Mouse (Mus musculus): Measurements from ENCODE around the gene 1700025G04Rik. TPM values are rescaled to one million over a fixed set of nuclear protein-coding genes. Genes with fewer than 3 reads are reported as not detected.

The 1700025G04Rik gene
- polyA plus RNA-seq, 2 experiments, result 24.3 to 36.4 TPM

DNA sequence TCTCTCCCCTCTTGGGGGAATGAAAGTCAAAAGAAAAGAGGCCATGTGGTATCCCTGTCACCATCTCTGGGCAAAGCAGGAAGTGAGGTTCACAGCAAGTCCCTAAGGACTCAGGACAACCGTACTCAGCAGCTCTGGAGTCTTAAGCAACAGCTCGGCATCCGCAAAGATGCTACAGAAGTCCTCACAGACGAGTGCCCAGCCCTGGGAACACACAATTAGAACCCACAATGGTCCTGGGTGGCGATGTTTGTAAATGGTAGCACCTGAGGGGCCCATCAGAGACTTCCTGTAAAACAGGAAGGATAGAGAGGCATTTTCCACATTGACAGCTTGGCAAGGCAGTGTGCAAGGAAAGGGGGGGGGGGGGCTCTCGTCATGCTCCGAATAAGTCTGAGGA is 55.2 kb downstream of the 1700025G04Rik start:
- Histone ChIP-seq H3K9me3 (ENCODE audit: control insufficient read depth, low read length) (no peaks in the 10 kb centered on the region), H3K4me3 (replicated peaks; ENCODE audit: low read length) (no peak overlapping the region), H3K36me3 (ENCODE audit: control insufficient read depth, insufficient read depth, low read length) (no peaks in the 10 kb centered on the region), H3K9ac (ENCODE audit: low read depth, low read length, severe bottlenecking) (no peak overlapping the region), H3K4me1 (ENCODE audit: control insufficient read depth, insufficient read depth, low read length) (peaks cover 23% of the 10 kb centered on the region), H3K27me3 (ENCODE audit: control insufficient read depth, insufficient read depth, low read length) (no peaks in the 10 kb centered on the region), H3K27ac (replicated peaks; ENCODE audit: low read depth, low read length) (no peak overlapping the region), H3K4me2 (replicated peaks; ENCODE audit: low read depth, low read length, severe bottlenecking) (no peak overlapping the region)
- ATAC-seq (ENCODE audit: low FRiP score, low read depth) (no peak), DNase-seq (ENCODE audit: low spot score) (no peak)
- TF ChIP-seq POLR2A (IDR thresholded peaks at IDR 0.05; ENCODE audit: borderline replicate concordance, extremely low read depth, insufficient read depth, insufficient read length), result no peak
- WGBS, result 60% methylated on average over 7 of the region's 7 CpGs

DNA sequence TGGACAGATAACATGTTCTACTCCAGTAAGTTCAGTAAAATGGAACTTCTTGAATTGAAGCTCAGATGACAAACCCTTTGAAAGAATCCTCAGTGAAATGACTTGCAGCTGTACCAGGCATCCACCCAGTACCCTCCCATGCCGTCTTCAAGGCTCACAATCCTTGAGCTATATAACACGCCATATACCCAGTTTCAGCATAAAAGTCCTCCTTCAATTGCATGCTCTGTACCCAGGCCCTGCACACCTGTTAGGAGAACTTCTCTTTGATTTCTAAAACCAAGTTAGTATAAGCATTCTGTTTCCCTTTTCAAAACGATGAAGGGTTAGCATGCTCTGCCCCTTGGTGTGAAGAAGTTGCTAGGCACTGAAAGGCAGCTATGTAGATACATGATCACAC is 56.2 kb downstream of the 1700025G04Rik start:
- WGBS, result 75% methylated on average over 3 of the region's 3 CpGs
- peaks cover 14% of the 10 kb centered on the region for H3K4me1 ChIP-seq (ENCODE audit: control insufficient read depth, insufficient read depth, low read length)
- H3K9me3 ChIP-seq (ENCODE audit: control insufficient read depth, low read length), result no peaks in the 10 kb centered on the region
- TF ChIP-seq POLR2A (IDR thresholded peaks at IDR 0.05; ENCODE audit: borderline replicate concordance, extremely low read depth, insufficient read depth, insufficient read length), result no peak
- no peak for DNase-seq (ENCODE audit: low spot score)
- no peak for ATAC-seq (ENCODE audit: low FRiP score, low read depth)
- H3K4me2 ChIP-seq (replicated peaks; ENCODE audit: low read depth, low read length, severe bottlenecking), result no peak overlapping the region
- no peaks in the 10 kb centered on the region for H3K27me3 ChIP-seq (ENCODE audit: control insufficient read depth, insufficient read depth, low read length)
- no peak overlapping the region for H3K4me3 ChIP-seq (replicated peaks; ENCODE audit: low read length)
- no peak overlapping the region for H3K27ac ChIP-seq (replicated peaks; ENCODE audit: low read depth, low read length)
- H3K36me3 ChIP-seq (ENCODE audit: control insufficient read depth, insufficient read depth, low read length), result no peaks in the 10 kb centered on the region
- H3K9ac ChIP-seq (ENCODE audit: low read depth, low read length, severe bottlenecking), result no peak overlapping the region

DNA sequence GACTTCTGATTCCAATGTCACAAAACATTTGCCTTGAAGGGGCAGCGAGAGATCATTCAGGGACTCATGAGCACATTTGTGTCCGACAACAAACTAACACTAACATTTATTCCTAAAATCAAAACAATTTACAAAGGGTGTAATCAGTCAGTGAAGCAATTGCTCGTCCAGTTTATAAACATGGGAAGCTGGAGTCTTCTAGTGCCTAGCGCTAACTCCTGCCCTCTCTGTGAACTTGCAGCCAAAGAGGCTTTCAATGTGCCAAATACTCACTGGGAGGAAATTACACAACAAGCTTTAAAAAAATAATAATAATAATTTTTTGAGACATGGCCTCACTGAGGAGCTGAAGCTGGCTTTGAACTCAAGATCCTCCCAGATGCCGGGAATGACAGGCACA is 57.8 kb downstream of the 1700025G04Rik start:
- no peak overlapping the region for H3K9ac ChIP-seq (ENCODE audit: low read depth, low read length, severe bottlenecking)
- no peak for TF ChIP-seq POLR2A (IDR thresholded peaks at IDR 0.05; ENCODE audit: borderline replicate concordance, extremely low read depth, insufficient read depth, insufficient read length)
- ATAC-seq (ENCODE audit: low FRiP score, low read depth) (no peak), DNase-seq (ENCODE audit: low spot score) (no peak)
- H3K27ac ChIP-seq (replicated peaks; ENCODE audit: low read depth, low read length), result no peak overlapping the region
- no peaks in the 10 kb centered on the region for H3K36me3 ChIP-seq (ENCODE audit: control insufficient read depth, insufficient read depth, low read length)
- H3K27me3 ChIP-seq (ENCODE audit: control insufficient read depth, insufficient read depth, low read length), result no peaks in the 10 kb centered on the region
- no peaks in the 10 kb centered on the region for H3K9me3 ChIP-seq (ENCODE audit: control insufficient read depth, low read length)
- no peak overlapping the region for H3K4me3 ChIP-seq (replicated peaks; ENCODE audit: low read length)
- peaks cover 5% of the 10 kb centered on the region for H3K4me1 ChIP-seq (ENCODE audit: control insufficient read depth, insufficient read depth, low read length)
- WGBS, result 85% methylated on average over 5 of the region's 5 CpGs
- no peak overlapping the region for H3K4me2 ChIP-seq (replicated peaks; ENCODE audit: low read depth, low read length, severe bottlenecking)

DNA sequence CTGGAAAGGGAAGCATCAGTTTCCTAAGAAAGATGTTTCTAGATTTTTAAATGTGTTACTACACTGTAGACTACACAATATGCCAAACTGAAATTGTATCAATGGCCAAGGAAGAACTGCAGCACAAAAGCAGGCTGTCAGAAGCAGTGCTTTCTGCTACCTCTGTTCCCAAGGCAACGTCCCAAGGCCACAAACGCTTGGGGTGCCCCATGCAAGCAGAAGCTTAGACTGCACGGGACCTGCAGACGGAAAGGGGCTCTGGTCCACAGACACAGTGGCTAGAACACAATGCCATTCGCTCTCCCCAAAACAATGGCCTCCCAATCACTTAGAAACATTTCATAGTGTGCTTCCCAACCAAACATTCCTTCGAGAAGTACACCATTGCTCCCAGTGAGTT is 59.4 kb downstream of the 1700025G04Rik start:
- WGBS, result 77% methylated on average over 6 of the region's 6 CpGs
- Histone ChIP-seq H3K36me3 (ENCODE audit: control insufficient read depth, insufficient read depth, low read length) (no peaks in the 10 kb centered on the region), H3K27me3 (ENCODE audit: control insufficient read depth, insufficient read depth, low read length) (no peaks in the 10 kb centered on the region), H3K9me3 (ENCODE audit: control insufficient read depth, low read length) (no peaks in the 10 kb centered on the region), H3K9ac (ENCODE audit: low read depth, low read length, severe bottlenecking) (no peak overlapping the region), H3K4me2 (replicated peaks; ENCODE audit: low read depth, low read length, severe bottlenecking) (no peak overlapping the region), H3K4me1 (ENCODE audit: control insufficient read depth, insufficient read depth, low read length) (no peaks in the 10 kb centered on the region; the same call in 1 of the 2 replicates), H3K27ac (replicated peaks; ENCODE audit: low read depth, low read length) (no peak overlapping the region), H3K4me3 (replicated peaks; ENCODE audit: low read length) (no peak overlapping the region)
- ATAC-seq (ENCODE audit: low FRiP score, low read depth) (no peak), DNase-seq (ENCODE audit: low spot score) (no peak)
- TF ChIP-seq POLR2A (IDR thresholded peaks at IDR 0.05; ENCODE audit: borderline replicate concordance, extremely low read depth, insufficient read depth, insufficient read length), result no peak

DNA sequence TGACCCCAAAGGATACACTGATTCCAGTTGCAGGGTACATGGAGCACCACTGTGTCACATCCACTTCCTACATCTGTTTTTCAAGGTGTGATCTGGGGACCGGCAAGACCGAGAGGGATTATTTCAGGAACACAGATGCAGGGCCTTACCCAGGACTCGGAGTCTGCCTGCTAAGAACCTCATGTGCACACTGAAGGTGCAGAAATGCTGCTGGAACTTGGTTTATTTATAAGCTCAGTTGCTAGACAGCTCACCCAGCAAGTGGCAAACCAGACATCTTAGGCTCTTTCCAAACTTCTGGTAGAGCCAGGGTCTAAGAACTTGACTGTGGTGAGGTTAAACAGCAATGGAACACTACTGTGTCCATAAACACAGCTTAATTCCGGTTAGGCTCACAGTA is 61.2 kb downstream of the 1700025G04Rik start:
- no peak for ATAC-seq (ENCODE audit: low FRiP score, low read depth)
- 82% methylated on average over 4 of the region's 4 CpGs for WGBS
- Histone ChIP-seq H3K4me2 (replicated peaks; ENCODE audit: low read depth, low read length, severe bottlenecking) (no peak overlapping the region), H3K27ac (replicated peaks; ENCODE audit: low read depth, low read length) (no peak overlapping the region), H3K36me3 (ENCODE audit: control insufficient read depth, insufficient read depth, low read length) (no peaks in the 10 kb centered on the region), H3K9me3 (ENCODE audit: control insufficient read depth, low read length) (no peaks in the 10 kb centered on the region), H3K27me3 (ENCODE audit: control insufficient read depth, insufficient read depth, low read length) (no peaks in the 10 kb centered on the region), H3K4me1 (ENCODE audit: control insufficient read depth, insufficient read depth, low read length) (peaks cover 3% of the 10 kb centered on the region; the same call in 1 of the 2 replicates), H3K9ac (ENCODE audit: low read depth, low read length, severe bottlenecking) (no peak overlapping the region), H3K4me3 (replicated peaks; ENCODE audit: low read length) (no peak overlapping the region)
- DNase-seq (ENCODE audit: low spot score), result no peak
- TF ChIP-seq POLR2A (IDR thresholded peaks at IDR 0.05; ENCODE audit: borderline replicate concordance, extremely low read depth, insufficient read depth, insufficient read length), result no peak

DNA sequence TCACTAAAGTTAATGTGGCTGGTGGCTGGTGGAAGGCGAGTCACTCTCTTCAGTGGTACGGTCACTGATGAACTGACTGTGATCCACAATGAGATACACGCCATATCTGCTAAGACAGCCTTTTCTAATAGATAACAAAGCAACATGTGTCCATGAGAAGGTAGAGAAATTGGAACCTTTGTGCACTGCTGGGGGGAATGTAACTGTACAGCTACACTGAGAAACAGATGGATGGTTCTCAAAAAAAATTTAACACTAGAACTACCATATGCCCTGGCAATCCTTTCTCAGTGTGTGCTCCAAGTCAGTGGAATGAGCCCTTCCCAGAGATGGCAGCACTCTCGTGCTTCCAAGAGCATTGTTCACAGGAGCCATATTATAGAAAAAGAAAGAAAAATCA is 63.2 kb downstream of the 1700025G04Rik start:
- H3K9ac ChIP-seq (ENCODE audit: low read depth, low read length, severe bottlenecking), result no peak overlapping the region
- TF ChIP-seq POLR2A (IDR thresholded peaks at IDR 0.05; ENCODE audit: borderline replicate concordance, extremely low read depth, insufficient read depth, insufficient read length), result no peak
- H3K4me1 ChIP-seq (ENCODE audit: control insufficient read depth, insufficient read depth, low read length), result peaks cover 9% of the 10 kb centered on the region
- 88% methylated on average over 4 of the region's 4 CpGs for WGBS
- no peak overlapping the region for H3K27ac ChIP-seq (replicated peaks; ENCODE audit: low read depth, low read length)
- no peaks in the 10 kb centered on the region for H3K9me3 ChIP-seq (ENCODE audit: control insufficient read depth, low read length)
- no peak overlapping the region for H3K4me2 ChIP-seq (replicated peaks; ENCODE audit: low read depth, low read length, severe bottlenecking)
- H3K27me3 ChIP-seq (ENCODE audit: control insufficient read depth, insufficient read depth, low read length), result no peaks in the 10 kb centered on the region
- ATAC-seq (ENCODE audit: low FRiP score, low read depth), result no peak
- DNase-seq (ENCODE audit: low spot score), result no peak
- H3K36me3 ChIP-seq (ENCODE audit: control insufficient read depth, insufficient read depth, low read length), result no peaks in the 10 kb centered on the region
- H3K4me3 ChIP-seq (replicated peaks; ENCODE audit: low read length), result no peak overlapping the region
